Mouse (Mus musculus): ENCODE results near the gene Gm10570.

DNA sequence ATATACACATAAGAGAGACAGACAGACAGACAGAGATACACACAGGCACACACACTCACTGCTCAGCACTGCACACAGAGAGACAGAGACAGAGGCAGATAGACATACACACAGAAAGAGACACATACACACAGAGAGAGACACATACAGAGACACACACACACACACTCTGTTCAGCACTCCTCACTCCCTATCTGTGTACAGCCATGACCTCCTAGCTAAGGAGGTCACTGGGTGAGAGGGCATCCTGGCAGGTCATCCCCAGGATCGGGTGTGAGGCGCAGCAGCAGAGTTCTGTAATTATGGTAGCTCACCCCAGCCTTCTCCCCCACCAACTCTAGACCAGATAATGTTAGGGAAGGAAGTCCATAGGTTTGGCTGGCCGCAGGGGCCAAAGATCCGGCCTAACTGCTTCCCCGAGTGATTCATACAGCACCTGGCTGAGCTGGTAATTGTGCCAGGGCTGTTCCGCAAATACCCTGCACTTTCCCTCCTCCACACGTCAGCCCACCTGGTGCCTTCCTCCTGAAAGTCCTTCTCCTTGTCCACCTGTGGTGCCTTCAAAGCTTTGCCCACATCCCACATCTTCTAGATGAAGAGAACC is 31.8 kb downstream of the Gm10570 start:
- TF ChIP-seq CTCF (IDR thresholded peaks at IDR 0.05; ENCODE audit: extremely low read depth, insufficient read length, insufficient replicate concordance, low read depth, low read length) = no peak
- TF ChIP-seq POLR2A (IDR thresholded peaks at IDR 0.05; ENCODE audit: low read depth, low read length) = no peak
